8 mouse cellular contexts compared by ENCODE assay signal in the genomic region with DNA sequence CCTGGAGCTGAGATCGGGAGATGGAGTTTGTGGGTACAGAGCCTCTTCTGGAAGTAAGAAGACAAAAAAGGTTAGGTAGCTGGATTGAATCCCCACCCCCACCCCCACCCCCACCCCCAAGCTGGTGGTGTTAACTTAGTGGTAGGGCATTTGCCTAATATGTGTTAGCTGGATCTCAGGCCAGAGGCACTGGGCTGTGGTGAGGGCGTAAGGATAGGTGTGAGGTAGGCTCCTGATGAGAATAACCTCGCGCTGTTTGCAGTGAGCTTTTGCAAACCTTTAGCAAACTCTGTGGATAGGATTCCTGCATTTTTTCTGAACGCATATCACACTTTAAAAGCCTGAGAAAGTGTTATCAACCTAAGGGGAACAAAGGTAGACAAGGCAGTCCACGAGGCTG.
A peak's percentile ranks its signal among the peaks of the same experiment; 100 is the strongest.
DNase-seq lines count a peak whose midpoint lies in the region; ATAC-seq and TF ChIP-seq lines count a peak whose summit lies in the region.

No protein-coding gene starts in this region.

- peak overlapping the region; percentile 55 for H3K4me2 ChIP-seq in kidney, embryonic 16.5 days (replicated peaks; ENCODE audit: low read depth, low read length)
- peak overlapping the region; percentile 61 for H3K4me2 ChIP-seq in intestine, embryonic 16.5 days (ENCODE audit: low read depth, low read length)
- peak overlapping the region; percentile 45 for H3K4me2 ChIP-seq in midbrain, postnatal 0 days (ENCODE audit: low read depth, low read length, poor library complexity, severe bottlenecking)

- H3K27me3 ChIP-seq in kidney, embryonic 16.5 days (ENCODE audit: insufficient read depth, low read length): no peaks in the 10 kb centered on the region
- no peaks in the 10 kb centered on the region for H3K27me3 ChIP-seq in intestine, embryonic 16.5 days (replicated peaks; ENCODE audit: control insufficient read depth, insufficient read depth, low read length)
- H3K27me3 ChIP-seq in midbrain, postnatal 0 days (ENCODE audit: insufficient read depth, low read length): peaks cover 3% of the 10 kb centered on the region; the same call in 1 of the 2 replicates

- WGBS in kidney, embryonic 16.5 days: 19% methylated on average over 6 of the region's 6 CpGs
- 20% methylated on average over 6 of the region's 6 CpGs for WGBS in intestine, embryonic 16.5 days
- 26% methylated on average over 6 of the region's 6 CpGs for WGBS in midbrain, postnatal 0 days

- H3K36me3 ChIP-seq in kidney, embryonic 16.5 days (ENCODE audit: insufficient read depth, low read length): no peaks in the 10 kb centered on the region
- H3K36me3 ChIP-seq in intestine, embryonic 16.5 days (ENCODE audit: control insufficient read depth, insufficient read depth, low read length): no peaks in the 10 kb centered on the region
- no peaks in the 10 kb centered on the region for H3K36me3 ChIP-seq in midbrain, postnatal 0 days (ENCODE audit: insufficient read depth, low read length)

- peaks cover 31% of the 10 kb centered on the region for H3K4me1 ChIP-seq in kidney, embryonic 16.5 days (ENCODE audit: insufficient read depth, low read length)
- H3K4me1 ChIP-seq in embryonic fibroblast, embryonic 13.5 days (ENCODE audit: control insufficient read depth, insufficient read depth, low read length): no peaks in the 10 kb centered on the region
- peaks cover 23% of the 10 kb centered on the region for H3K4me1 ChIP-seq in intestine, embryonic 16.5 days (ENCODE audit: control insufficient read depth, insufficient read depth, low read length)
- peaks cover 3% of the 10 kb centered on the region; the same call in 1 of the 2 replicates for H3K4me1 ChIP-seq in midbrain, postnatal 0 days (ENCODE audit: insufficient read depth, low read length)

- no peaks in the 10 kb centered on the region for H3K9me3 ChIP-seq in kidney, embryonic 16.5 days (ENCODE audit: low read length)
- H3K9me3 ChIP-seq in intestine, embryonic 16.5 days (ENCODE audit: control insufficient read depth, low read length): no peaks in the 10 kb centered on the region
- no peaks in the 10 kb centered on the region for H3K9me3 ChIP-seq in midbrain, postnatal 0 days (ENCODE audit: low read length)

- H3K27ac ChIP-seq in kidney, embryonic 16.5 days (ENCODE audit: low read length): peak overlapping the region; percentile 79
- H3K27ac ChIP-seq in embryonic fibroblast, embryonic 13.5 days (ENCODE audit: insufficient read depth, low read length): no peak overlapping the region
- peak overlapping the region; percentile 86 for H3K27ac ChIP-seq in intestine, embryonic 16.5 days (ENCODE audit: low read length)
- H3K27ac ChIP-seq in midbrain, postnatal 0 days (ENCODE audit: low read depth, low read length): no peak overlapping the region

- no peak for TF ChIP-seq POLR2A in embryonic fibroblast, embryonic 13.5 days (IDR thresholded peaks at IDR 0.05; ENCODE audit: low read depth, low read length)

- H3K9ac ChIP-seq in kidney, embryonic 16.5 days (replicated peaks; ENCODE audit: low read length): peak overlapping the region; percentile 65
- peak overlapping the region; percentile 55 for H3K9ac ChIP-seq in intestine, embryonic 16.5 days (ENCODE audit: low read depth, low read length)
- no peak overlapping the region for H3K9ac ChIP-seq in midbrain, postnatal 0 days (replicated peaks; ENCODE audit: low read length, poor library complexity, severe bottlenecking)

- peak overlapping the region; percentile 40 for H3K4me3 ChIP-seq in kidney, embryonic 16.5 days (ENCODE audit: low read length)
- H3K4me3 ChIP-seq in embryonic fibroblast, embryonic 13.5 days (ENCODE audit: insufficient read depth, low read length): peak overlapping the region; percentile 14; the same call in 1 of the 2 replicates
- peak overlapping the region; percentile 44 for H3K4me3 ChIP-seq in intestine, embryonic 16.5 days (ENCODE audit: low read length)
- no peak overlapping the region for H3K4me3 ChIP-seq in midbrain, postnatal 0 days (ENCODE audit: low read depth, low read length)

- DNase-seq in kidney, adult 8-10 months: no peak
- DNase-seq in midbrain, postnatal 0 days (ENCODE audit: low spot score): no peak
- DNase-seq in layer of hippocampus, postnatal 10 days (ENCODE audit: low spot score in 2 of 2): no peak
- no peak for DNase-seq in MN1 (ENCODE audit: low spot score)
- no peak for DNase-seq in Muller cell, postnatal 12 days (ENCODE audit: inconsistent ontology term)

- ATAC-seq in kidney, embryonic 16.5 days (ENCODE audit: low FRiP score, low TSS enrichment): peak; percentile 30; the same call in 1 of the 2 replicates
- ATAC-seq in intestine, embryonic 16.5 days: peak; percentile 47
- ATAC-seq in midbrain, postnatal 0 days (ENCODE audit: low FRiP score): no peak

- no peak for TF ChIP-seq CTCF in embryonic fibroblast, embryonic 13.5 days (IDR thresholded peaks at IDR 0.05; ENCODE audit: borderline replicate concordance, insufficient read depth, low read length)
- TF ChIP-seq CTCF in midbrain, postnatal 0 days (IDR thresholded peaks at IDR 0.05): no peak

Comparison
In these comparisons a context has a peak if more than half of its experiments do, and no peak if none do; other contexts are left out.
1. H3K27ac ChIP-seq: peak in kidney, embryonic 16.5 days (single experiment) and intestine, embryonic 16.5 days (single experiment); none in embryonic fibroblast, embryonic 13.5 days (single experiment) and midbrain, postnatal 0 days (single experiment).
2. Peak in every context shown above with its lines, with median percentiles within 50 percentile points of each other: H3K4me2 ChIP-seq.